Mouse (Mus musculus): ENCODE results near the gene Vopp1. TPM values are rescaled to one million over a fixed set of nuclear protein-coding genes. Genes with fewer than 3 reads are reported as not detected.

Vopp1 gene
- polyA plus RNA-seq, 1 experiment from 2014 or later: 45.7 TPM

GRCm38 (mm10) chr6:57765095-57765878, 59.7 kb downstream of the Vopp1 start:
- 56% methylated on average over 3 of the region's 3 CpGs for WGBS
- Histone ChIP-seq H3K9me3 (ENCODE audit: low read length) (no peaks in the 10 kb centered on the region), H3K4me3 (ENCODE audit: low read length) (no peak overlapping the region), H3K36me3 (ENCODE audit: insufficient read depth, low read length) (peaks cover 10% of the 10 kb centered on the region), H3K9ac (replicated peaks; ENCODE audit: low read length) (no peak overlapping the region), H3K4me1 (ENCODE audit: insufficient read depth, low read length) (no peaks in the 10 kb centered on the region), H3K27ac (ENCODE audit: low read length) (no peak overlapping the region), H3K4me2 (replicated peaks; ENCODE audit: low read depth, low read length) (no peak overlapping the region), H3K27me3 (ENCODE audit: insufficient read depth, low read length) (no peaks in the 10 kb centered on the region)
- no peak for ATAC-seq (ENCODE audit: low FRiP score, low TSS enrichment)

- ATAC-seq (ENCODE audit: low FRiP score, low TSS enrichment): no peak
- H3K36me3 ChIP-seq (ENCODE audit: insufficient read depth, low read length): peaks cover 13% of the 10 kb centered on the region
- H3K9me3 ChIP-seq (ENCODE audit: low read length): no peaks in the 10 kb centered on the region
- no peak overlapping the region for H3K9ac ChIP-seq (replicated peaks; ENCODE audit: low read length)
- no peak overlapping the region for H3K4me2 ChIP-seq (replicated peaks; ENCODE audit: low read depth, low read length)
- H3K27me3 ChIP-seq (ENCODE audit: insufficient read depth, low read length): no peaks in the 10 kb centered on the region
- no peak overlapping the region for H3K4me3 ChIP-seq (ENCODE audit: low read length)
- H3K4me1 ChIP-seq (ENCODE audit: insufficient read depth, low read length): no peaks in the 10 kb centered on the region
- no peak overlapping the region for H3K27ac ChIP-seq (ENCODE audit: low read length)
These were observed 61.9 kb downstream of the Vopp1 start for GRCm38 (mm10) chr6:57763054-57763453.

GRCm38 (mm10) chr6:57753962-57754759, 70.8 kb downstream of the Vopp1 start:
- ATAC-seq (ENCODE audit: low FRiP score, low TSS enrichment): no peak
- Histone ChIP-seq H3K27me3 (ENCODE audit: insufficient read depth, low read length) (no peaks in the 10 kb centered on the region), H3K9ac (replicated peaks; ENCODE audit: low read length) (no peak overlapping the region), H3K9me3 (ENCODE audit: low read length) (no peaks in the 10 kb centered on the region), H3K4me3 (ENCODE audit: low read length) (no peak overlapping the region), H3K36me3 (ENCODE audit: insufficient read depth, low read length) (peaks cover 30% of the 10 kb centered on the region), H3K4me1 (ENCODE audit: insufficient read depth, low read length) (no peaks in the 10 kb centered on the region), H3K27ac (ENCODE audit: low read length) (no peak overlapping the region), H3K4me2 (replicated peaks; ENCODE audit: low read depth, low read length) (no peak overlapping the region)
- 90% methylated on average over 9 of the region's 9 CpGs for WGBS

- Histone ChIP-seq H3K9me3 (ENCODE audit: low read length) (no peaks in the 10 kb centered on the region), H3K4me3 (ENCODE audit: low read length) (no peak overlapping the region), H3K4me1 (ENCODE audit: insufficient read depth, low read length) (no peaks in the 10 kb centered on the region), H3K9ac (replicated peaks; ENCODE audit: low read length) (no peak overlapping the region), H3K27me3 (ENCODE audit: insufficient read depth, low read length) (no peaks in the 10 kb centered on the region), H3K27ac (ENCODE audit: low read length) (no peak overlapping the region), H3K36me3 (ENCODE audit: insufficient read depth, low read length) (0 out of 2 replicates have a peak, but pooled peaks cover 6% of the 10 kb centered on the region), H3K4me2 (replicated peaks; ENCODE audit: low read depth, low read length) (no peak overlapping the region)
- no peak for ATAC-seq (ENCODE audit: low FRiP score, low TSS enrichment)
- 95% methylated on average over 2 of the region's 2 CpGs for WGBS
These were observed 79.2 kb downstream of the Vopp1 start for GRCm38 (mm10) chr6:57745748-57746129.

- no peak overlapping the region for H3K9ac ChIP-seq (replicated peaks; ENCODE audit: low read length)
- no peak overlapping the region for H3K4me2 ChIP-seq (replicated peaks; ENCODE audit: low read depth, low read length)
- WGBS: 94% methylated on average over 4 of the region's 4 CpGs
- H3K36me3 ChIP-seq (ENCODE audit: insufficient read depth, low read length): 0 out of 2 replicates have a peak, but pooled peaks cover 5% of the 10 kb centered on the region
- H3K4me1 ChIP-seq (ENCODE audit: insufficient read depth, low read length): no peaks in the 10 kb centered on the region
- H3K27ac ChIP-seq (ENCODE audit: low read length): no peak overlapping the region
- no peak for ATAC-seq (ENCODE audit: low FRiP score, low TSS enrichment)
- no peaks in the 10 kb centered on the region for H3K9me3 ChIP-seq (ENCODE audit: low read length)
- no peaks in the 10 kb centered on the region for H3K27me3 ChIP-seq (ENCODE audit: insufficient read depth, low read length)
- no peak overlapping the region for H3K4me3 ChIP-seq (ENCODE audit: low read length)
These were observed 79.8 kb downstream of the Vopp1 start for GRCm38 (mm10) chr6:57744974-57745747.

GRCm38 (mm10) chr6:57744123-57744522, 80.8 kb downstream of the Vopp1 start:
- Histone ChIP-seq H3K4me1 (ENCODE audit: insufficient read depth, low read length) (no peaks in the 10 kb centered on the region), H3K9ac (replicated peaks; ENCODE audit: low read length) (no peak overlapping the region), H3K9me3 (ENCODE audit: low read length) (no peaks in the 10 kb centered on the region), H3K27ac (ENCODE audit: low read length) (no peak overlapping the region), H3K36me3 (ENCODE audit: insufficient read depth, low read length) (0 out of 2 replicates have a peak, but pooled peaks cover 3% of the 10 kb centered on the region), H3K27me3 (ENCODE audit: insufficient read depth, low read length) (no peaks in the 10 kb centered on the region), H3K4me2 (replicated peaks; ENCODE audit: low read depth, low read length) (no peak overlapping the region), H3K4me3 (ENCODE audit: low read length) (no peak overlapping the region)
- ATAC-seq (ENCODE audit: low FRiP score, low TSS enrichment): no peak
- 88% methylated on average over 2 of the region's 2 CpGs for WGBS

- no peaks in the 10 kb centered on the region for H3K4me1 ChIP-seq (ENCODE audit: insufficient read depth, low read length)
- 80% methylated on average over 2 of the region's 2 CpGs for WGBS
- no peaks in the 10 kb centered on the region for H3K27me3 ChIP-seq (ENCODE audit: insufficient read depth, low read length)
- 0 out of 2 replicates have a peak, but pooled peaks cover 3% of the 10 kb centered on the region for H3K36me3 ChIP-seq (ENCODE audit: insufficient read depth, low read length)
- H3K27ac ChIP-seq (ENCODE audit: low read length): no peak overlapping the region
- no peak overlapping the region for H3K4me2 ChIP-seq (replicated peaks; ENCODE audit: low read depth, low read length)
- H3K9ac ChIP-seq (replicated peaks; ENCODE audit: low read length): no peak overlapping the region
- no peak overlapping the region for H3K4me3 ChIP-seq (ENCODE audit: low read length)
- no peaks in the 10 kb centered on the region for H3K9me3 ChIP-seq (ENCODE audit: low read length)
- no peak for ATAC-seq (ENCODE audit: low FRiP score, low TSS enrichment)
These were observed 81.6 kb downstream of the Vopp1 start for GRCm38 (mm10) chr6:57743333-57743732.

- Histone ChIP-seq H3K4me1 (ENCODE audit: insufficient read depth, low read length) (no peaks in the 10 kb centered on the region), H3K27ac (ENCODE audit: low read length) (no peak overlapping the region), H3K4me2 (replicated peaks; ENCODE audit: low read depth, low read length) (no peak overlapping the region), H3K36me3 (ENCODE audit: insufficient read depth, low read length) (0 out of 2 replicates have a peak, but pooled peaks cover under 1% of the 10 kb centered on the region), H3K9ac (replicated peaks; ENCODE audit: low read length) (no peak overlapping the region), H3K27me3 (ENCODE audit: insufficient read depth, low read length) (no peaks in the 10 kb centered on the region), H3K4me3 (ENCODE audit: low read length) (no peak overlapping the region), H3K9me3 (ENCODE audit: low read length) (no peaks in the 10 kb centered on the region)
- no peak for ATAC-seq (ENCODE audit: low FRiP score, low TSS enrichment)
- 100% methylated on average over 1 of the region's 1 CpGs for WGBS
These were observed 82.2 kb downstream of the Vopp1 start for GRCm38 (mm10) chr6:57742749-57743148.

- Histone ChIP-seq H3K4me2 (replicated peaks; ENCODE audit: low read depth, low read length) (no peak overlapping the region), H3K9ac (replicated peaks; ENCODE audit: low read length) (no peak overlapping the region), H3K27me3 (ENCODE audit: insufficient read depth, low read length) (no peaks in the 10 kb centered on the region), H3K9me3 (ENCODE audit: low read length) (no peaks in the 10 kb centered on the region), H3K27ac (ENCODE audit: low read length) (no peak overlapping the region), H3K4me3 (ENCODE audit: low read length) (no peak overlapping the region), H3K36me3 (ENCODE audit: insufficient read depth, low read length) (peaks cover 9% of the 10 kb centered on the region), H3K4me1 (ENCODE audit: insufficient read depth, low read length) (no peaks in the 10 kb centered on the region)
- ATAC-seq (ENCODE audit: low FRiP score, low TSS enrichment): no peak
- WGBS: 96% methylated on average over 1 of the region's 1 CpGs
These were observed 103.6 kb downstream of the Vopp1 start for GRCm38 (mm10) chr6:57721347-57721746.

All from kidney, embryonic 16.5 days (tissue).